Mouse (Mus musculus) adrenal gland, adult 8-10 months (tissue): ENCODE results near the gene Spta1. TPM values are rescaled to one million over a fixed set of nuclear protein-coding genes. Genes with fewer than 3 reads are reported as not detected.

Experiments
- DNase-seq: peaks from one replicate; pipeline ENCODE4 v3.0.0; 2022
- total RNA-seq, 4 experiments: library from RNA; stranded (reverse); gene quantifications; 2 replicates each; pipeline ENCODE4 v1.2.4; 2022

The Spta1 gene
- total RNA-seq, 4 experiments from 2014 or later: 0.15 to 0.25 (median 0.24) TPM

DNA sequence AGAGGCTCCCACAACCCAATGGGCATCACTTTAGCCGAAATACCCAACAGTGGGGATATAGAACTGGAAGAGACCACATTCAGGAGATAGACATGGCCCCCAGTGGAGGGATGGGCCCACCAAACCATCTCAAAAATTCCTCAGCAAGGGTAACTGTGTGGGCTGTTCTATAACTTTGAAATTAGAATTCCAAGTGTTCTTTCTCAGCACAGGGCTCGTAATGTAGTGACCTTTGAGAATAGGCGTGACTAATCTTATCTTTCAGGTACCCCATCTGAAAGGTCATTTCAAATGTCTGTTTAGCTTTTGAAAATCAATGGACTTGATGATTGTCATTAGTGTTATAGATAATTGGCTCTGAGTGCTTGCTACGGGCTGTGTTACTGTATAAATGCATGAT is 95.2 kb downstream of the Spta1 start:
- DNase-seq: no peak

DNA sequence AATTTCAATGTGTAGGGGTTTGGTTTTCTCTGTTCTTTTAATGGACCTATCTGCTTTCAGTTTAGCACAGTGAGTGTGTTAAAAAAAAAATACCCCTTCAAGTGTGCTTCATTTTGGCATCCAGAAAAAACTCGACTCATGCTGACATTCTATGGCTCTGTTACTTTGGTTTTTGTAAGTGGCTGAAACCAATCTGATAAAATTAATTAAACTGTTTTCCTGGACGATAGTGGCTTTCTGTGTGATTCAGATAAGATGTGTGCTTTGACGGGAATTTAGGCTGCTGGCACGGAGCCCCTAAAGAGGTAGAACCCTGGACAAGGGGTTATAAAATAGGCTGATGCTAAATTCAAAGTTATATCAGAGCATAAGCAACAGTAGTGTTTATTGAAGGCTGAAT is 96.6 kb downstream of the Spta1 start:
- DNase-seq: no peak

DNA sequence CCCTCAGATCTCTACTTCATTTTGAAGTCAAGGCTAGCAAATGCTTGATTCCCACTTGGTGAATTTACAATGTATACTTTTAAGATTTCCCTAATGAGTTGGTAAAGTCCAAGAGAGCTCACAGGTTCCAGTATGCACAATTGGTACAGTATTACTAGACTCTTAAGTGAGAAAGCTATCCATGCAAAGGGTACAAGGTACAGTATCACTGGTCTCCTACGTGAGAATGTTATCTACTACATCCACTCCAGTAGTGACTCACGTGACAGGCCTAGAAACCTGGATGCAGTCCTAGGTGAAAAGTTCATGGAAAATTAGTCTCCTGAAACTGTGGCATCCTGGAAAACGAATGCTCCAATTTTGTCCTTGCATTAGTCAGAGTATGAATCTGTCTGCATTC is 98.1 kb downstream of the Spta1 start:
- DNase-seq: no peak

Other genes starting within 250 kb of the Spta1 start
- 10 to 100 TPM; 10.5 to 23.6 (median 16.3) TPM for gene Mndal, start 230.3 kb upstream of the Spta1 start, total RNA-seq
- 10 to 100 TPM in 3 of 4 experiments, 1 to 10 TPM in 1; 8.3 to 18.8 (median 14.0) TPM for gene Ifi203, start 230.1 kb upstream of the Spta1 start, total RNA-seq
- gene Ifi202b, start 190.0 kb upstream of the Spta1 start, total RNA-seq: not detected
- gene Ifi205, start 141.0 kb upstream of the Spta1 start, total RNA-seq: 1 to 10 TPM; 2.7 to 6.5 (median 4.3) TPM
- not detected for gene Olfr433, start 132.1 kb upstream of the Spta1 start, total RNA-seq
- not detected for gene Olfr432, start 123.6 kb upstream of the Spta1 start, total RNA-seq
- not detected for gene Olfr430, start 106.2 kb upstream of the Spta1 start, total RNA-seq
- gene Olfr429, start 88.4 kb upstream of the Spta1 start, total RNA-seq: not detected
- not detected for gene Olfr427, start 75.9 kb upstream of the Spta1 start, total RNA-seq
- gene Olfr231, start 51.6 kb upstream of the Spta1 start, total RNA-seq: not detected
- gene Olfr424, start 41.3 kb upstream of the Spta1 start, total RNA-seq: not detected
- not detected for gene Olfr420, start 17.1 kb upstream of the Spta1 start, total RNA-seq
- gene Olfr419, start 79.3 kb downstream of the Spta1 start, total RNA-seq: not detected
- gene Mptx1, start 157.7 kb downstream of the Spta1 start, total RNA-seq: not detected
- not detected for gene Olfr417, start 192.3 kb downstream of the Spta1 start, total RNA-seq
- gene Olfr248, start 218.3 kb downstream of the Spta1 start, total RNA-seq: not detected